ENCODE assay signal across 8 mouse cellular contexts in the genomic region with DNA sequence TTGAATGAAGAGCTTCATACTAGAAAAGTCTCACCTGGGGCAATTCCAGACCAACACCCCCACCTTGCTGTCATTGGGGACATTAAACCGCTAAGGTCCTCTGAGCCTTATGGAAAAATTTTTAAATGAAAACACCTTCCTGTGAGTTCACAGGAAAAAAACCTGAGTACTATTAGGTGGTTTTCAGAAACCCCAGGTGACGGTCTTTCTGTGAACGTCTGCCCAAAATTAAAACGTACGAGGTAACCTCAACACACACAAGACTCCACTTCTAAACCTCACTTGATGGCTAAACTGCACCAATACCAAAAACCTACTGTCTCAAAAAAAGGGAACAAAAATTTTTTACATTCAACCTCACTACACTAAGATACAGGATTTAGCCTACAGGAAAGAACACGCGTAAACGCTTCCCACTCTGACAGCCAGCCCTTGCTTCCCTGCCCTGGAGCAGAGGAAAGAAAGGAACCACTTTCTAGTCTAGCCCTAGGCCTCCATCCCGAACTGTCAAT. TPM values are rescaled to one million over a fixed set of nuclear protein-coding genes. Genes with fewer than 3 reads are reported as not detected.
DNase-seq lines count a peak whose midpoint lies in the region; ATAC-seq and TF ChIP-seq lines count a peak whose summit lies in the region.

No protein-coding gene starts in this region.

- peak overlapping the region; percentile 97 for H3ac ChIP-seq in C2C12 (ENCODE audit: control insufficient read depth, insufficient read length, low read depth)

- H3K36me3 ChIP-seq in C2C12 (ENCODE audit: control insufficient read depth, insufficient read depth): peaks cover 4% of the 10 kb centered on the region
- peaks cover 5% of the 10 kb centered on the region for H3K36me3 ChIP-seq in forebrain, embryonic 13.5 days (ENCODE audit: poor library complexity, severe bottlenecking)
- peaks cover 10% of the 10 kb centered on the region; the same call in 1 of the 2 replicates for H3K36me3 ChIP-seq in liver, embryonic 15.5 days (replicated peaks)

- intact Hi-C loops in gastrocnemius, adult 2 months (cut with DNase I): no loop called here

- 2% methylated on average over 9 of the region's 9 CpGs for WGBS in forebrain, embryonic 13.5 days
- WGBS in liver, embryonic 15.5 days (ENCODE audit: insufficient replicate concordance): 1% methylated on average over 9 of the region's 9 CpGs

- peak overlapping the region; percentile 91 for H3K9ac ChIP-seq in forebrain, embryonic 13.5 days
- H3K9ac ChIP-seq in liver, embryonic 15.5 days: peak overlapping the region; percentile 88

- peaks cover 58% of the 10 kb centered on the region for H3K4me1 ChIP-seq in forebrain, embryonic 13.5 days
- peaks cover 62% of the 10 kb centered on the region for H3K4me1 ChIP-seq in liver, embryonic 15.5 days (replicated peaks)

- H3K27ac ChIP-seq in gastrocnemius, adult 2 months: peak overlapping the region; percentile 89
- peak overlapping the region; percentile 91 for H3K27ac ChIP-seq in forebrain, embryonic 13.5 days
- peak overlapping the region; percentile 96 for H3K27ac ChIP-seq in liver, embryonic 15.5 days (replicated peaks)

- no peaks in the 10 kb centered on the region for H3K9me3 ChIP-seq in forebrain, embryonic 13.5 days (replicated peaks)
- no peaks in the 10 kb centered on the region for H3K9me3 ChIP-seq in liver, embryonic 15.5 days (replicated peaks)

- no peak for DNase-seq in gastrocnemius, adult 2 months
- no peak for DNase-seq in gastrocnemius, adult 18-20 months (ENCODE audit: low spot score)
- DNase-seq in urinary bladder, adult 18-20 months (ENCODE audit: low spot score in 2 of 2): no peak
- no peak for DNase-seq in cerebellum, adult 11-12 months
- no peak for DNase-seq in adrenal gland, postnatal 4 days (ENCODE audit: low spot score in 2 of 2)

- peak overlapping the region; percentile 93 for H3K4me3 ChIP-seq in gastrocnemius, adult 2 months
- peak overlapping the region; percentile 66 for H3K4me3 ChIP-seq in C2C12 (ENCODE audit: insufficient read depth, poor library complexity, severe bottlenecking)
- H3K4me3 ChIP-seq in forebrain, embryonic 13.5 days: peak overlapping the region; percentile 81
- peak overlapping the region; percentile 95 for H3K4me3 ChIP-seq in liver, embryonic 15.5 days (replicated peaks)

- H3K79me2 ChIP-seq in C2C12 (ENCODE audit: control insufficient read depth, insufficient read depth): peaks cover 62% of the 10 kb centered on the region

- no peak for ATAC-seq in forebrain, embryonic 13.5 days
- ATAC-seq in liver, embryonic 15.5 days (ENCODE audit: insufficient read depth): no peak

- peak overlapping the region; percentile 76 for H3K4me2 ChIP-seq in forebrain, embryonic 13.5 days
- peak overlapping the region; percentile 95 for H3K4me2 ChIP-seq in liver, embryonic 15.5 days

- H3K79me3 ChIP-seq in C2C12 (ENCODE audit: low read depth): peaks cover 56% of the 10 kb centered on the region

- TF ChIP-seq CTCF in gastrocnemius, adult 2 months (IDR thresholded peaks at IDR 0.05): no peak
- no peak for TF ChIP-seq CTCF in C2C12 (IDR thresholded peaks at IDR 0.05; ENCODE audit: control insufficient read depth, insufficient read depth, insufficient read length)

- no peaks in the 10 kb centered on the region for H3K27me3 ChIP-seq in C2C12 (ENCODE audit: control insufficient read depth, insufficient read depth, insufficient read length)
- no peaks in the 10 kb centered on the region for H3K27me3 ChIP-seq in forebrain, embryonic 13.5 days
- no peaks in the 10 kb centered on the region for H3K27me3 ChIP-seq in liver, embryonic 15.5 days

TF ChIP-seq in C2C12, 6 proteins besides CTCF, POLR2A, EP300 and RAD21:
- TF ChIP-seq MYOD1 (IDR thresholded peaks at IDR 0.05; ENCODE audit: control insufficient read depth, insufficient read length, low read depth): no peak
- no peak for TF ChIP-seq FOSL1 (IDR thresholded peaks at IDR 0.05; ENCODE audit: insufficient read depth, low read length, poor library complexity, severe bottlenecking)
- no peak for TF ChIP-seq CEBPB (IDR thresholded peaks at IDR 0.05; ENCODE audit: low read depth)
- no peak for TF ChIP-seq MAX (IDR thresholded peaks at IDR 0.05)
- no peak for TF ChIP-seq USF1 (IDR thresholded peaks at IDR 0.05; ENCODE audit: low read depth)
- no peak for TF ChIP-seq MYOG (IDR thresholded peaks at IDR 0.05; ENCODE audit: control insufficient read depth, extremely low read depth, insufficient read length)

RNA-seq across cellular contexts. Expression of a gene that starts 0.6 kb away (rescaled TPM):
- 10 to 100 TPM; 45.4 to 51.9 TPM for total RNA-seq in gastrocnemius, adult 2 months (2021)
- total RNA-seq in gastrocnemius, adult 18-20 months (2021): 10 to 100 TPM; 42.4 to 46.5 TPM
- polyA plus RNA-seq in C2C12 (2012; fragmentation: generic; extraction: Trizol): 93.7 TPM
- polyA plus RNA-seq in forebrain, embryonic 13.5 days (2015; fragmentation: Nextera tagmentation; extraction: Ambion mirVana): 85.5 and 89.6 TPM in 2 replicates
- 82.4 and 84.3 TPM in 2 replicates for polyA plus RNA-seq in liver, embryonic 15.5 days (2015; fragmentation: Nextera tagmentation; extraction: Ambion mirVana)
- total RNA-seq in adrenal gland, postnatal 4 days (2021): 10 to 100 TPM; 79.0 to 85.1 TPM

RNA-seq across cellular contexts. Expression of a gene that starts 1.5 kb away (rescaled TPM):
- total RNA-seq in gastrocnemius, adult 2 months (2021): 1 to 10 TPM; 5.2 to 7.8 TPM
- 1 to 10 TPM; 5.6 to 6.3 TPM for total RNA-seq in gastrocnemius, adult 18-20 months (2021)
- 19.2 TPM for polyA plus RNA-seq in C2C12 (2012; fragmentation: generic; extraction: Trizol)
- 7.3 and 7.5 TPM in 2 replicates for polyA plus RNA-seq in forebrain, embryonic 13.5 days (2015; fragmentation: Nextera tagmentation; extraction: Ambion mirVana)
- 2.0 and 2.8 TPM in 2 replicates for polyA plus RNA-seq in liver, embryonic 15.5 days (2015; fragmentation: Nextera tagmentation; extraction: Ambion mirVana)
- 10 to 100 TPM; 26.2 to 28.3 TPM for total RNA-seq in adrenal gland, postnatal 4 days (2021)
